Mouse (Mus musculus): ENCODE results near the gene Ppm1g. TPM values are rescaled to one million over a fixed set of nuclear protein-coding genes. Genes with fewer than 3 reads are reported as not detected.
A peak's percentile ranks its signal among the peaks of the same experiment; 100 is the strongest.
"Not testable (repeated sequence)": the region's sequence is repeated elsewhere in the genome, so short reads cannot be mapped to it uniquely, and the experiment has no call there.

The Ppm1g gene
- polyA plus RNA-seq, 1 experiment from 2014 or later, result 145 TPM

DNA sequence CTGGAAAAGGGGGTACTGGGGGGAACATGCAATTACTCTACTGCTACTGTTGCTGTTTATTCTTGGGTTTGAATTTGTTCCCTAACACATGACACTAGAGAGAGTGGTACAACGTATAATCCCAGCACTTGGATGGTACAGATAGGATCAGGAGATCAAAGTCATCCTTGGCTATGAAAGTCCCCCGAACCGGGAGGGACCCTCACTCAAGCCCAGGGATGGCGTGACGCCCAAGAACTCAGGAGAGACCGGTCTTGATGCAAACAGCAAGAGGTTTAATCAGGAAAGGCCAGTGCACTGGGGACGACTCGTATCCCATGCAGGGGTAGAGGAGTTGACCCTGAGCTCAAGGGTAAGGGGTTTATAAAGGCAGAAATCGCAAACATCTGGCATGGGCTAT lies 2.2 kb upstream of the Ppm1g start:
- H3K9ac ChIP-seq (ENCODE audit: low read depth, low read length), result no peak overlapping the region
- no peaks in the 10 kb centered on the region for H3K36me3 ChIP-seq (ENCODE audit: control insufficient read depth, insufficient read depth, low read length)
- 95% methylated on average over 9 of the region's 9 CpGs for WGBS
- ATAC-seq (ENCODE audit: low FRiP score, low TSS enrichment), result no peak
- H3K27me3 ChIP-seq (ENCODE audit: control insufficient read depth, insufficient read depth, low read length), result no peaks in the 10 kb centered on the region
- H3K9me3 ChIP-seq (ENCODE audit: control insufficient read depth, low read length), result no peaks in the 10 kb centered on the region
- no peak overlapping the region for H3K4me2 ChIP-seq (replicated peaks; ENCODE audit: low read depth, low read length)
- no peak overlapping the region for H3K4me3 ChIP-seq (ENCODE audit: low read length)
- H3K27ac ChIP-seq (ENCODE audit: low read depth, low read length), result no peak overlapping the region
- no peaks in the 10 kb centered on the region; the same call in 1 of the 2 replicates for H3K4me1 ChIP-seq (ENCODE audit: control insufficient read depth, insufficient read depth, low read length)

DNA sequence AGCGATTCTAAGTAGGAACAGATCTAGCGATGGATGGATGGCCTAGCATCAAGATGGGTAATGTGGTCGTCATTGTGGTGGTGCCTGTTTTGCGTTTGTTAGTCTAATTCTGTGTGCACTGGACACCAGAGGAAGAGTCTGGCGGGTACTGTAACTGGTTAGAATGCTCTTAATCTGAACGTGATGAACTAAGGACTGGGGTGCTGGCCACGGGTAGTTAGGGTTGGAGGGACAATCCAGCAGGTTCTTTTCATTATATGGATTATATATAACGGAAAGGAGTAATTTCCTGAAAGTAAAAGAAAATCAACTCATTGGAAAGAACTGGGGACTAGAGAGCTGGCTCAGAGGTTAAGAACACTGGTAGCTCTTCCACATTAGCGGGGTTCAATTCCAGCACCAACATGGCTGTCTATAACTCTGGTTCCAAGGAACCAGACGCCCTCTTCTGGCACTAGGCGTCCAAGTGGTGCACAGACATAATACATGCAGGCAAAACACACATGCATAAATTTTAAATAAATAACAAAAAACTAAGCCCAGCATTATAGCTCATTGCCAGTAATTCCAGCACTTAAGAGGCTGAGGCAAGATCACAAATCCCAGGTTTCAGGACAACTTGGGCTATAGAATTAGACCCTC lies 938 bp upstream of the Ppm1g start:
- Histone ChIP-seq H3K27me3 (ENCODE audit: control insufficient read depth, insufficient read depth, low read length) (no peaks in the 10 kb centered on the region), H3K9me3 (ENCODE audit: control insufficient read depth, low read length) (no peaks in the 10 kb centered on the region), H3K4me3 (ENCODE audit: low read length) (peak overlapping the region; percentile 87), H3K4me2 (replicated peaks; ENCODE audit: low read depth, low read length) (peak overlapping the region; percentile 64), H3K4me1 (ENCODE audit: control insufficient read depth, insufficient read depth, low read length) (no peaks in the 10 kb centered on the region; the same call in 1 of the 2 replicates), H3K27ac (ENCODE audit: low read depth, low read length) (peak overlapping the region; percentile 95), H3K9ac (ENCODE audit: low read depth, low read length) (peak overlapping the region; percentile 85), H3K36me3 (ENCODE audit: control insufficient read depth, insufficient read depth, low read length) (no peaks in the 10 kb centered on the region)
- ATAC-seq (ENCODE audit: low FRiP score, low TSS enrichment), result no peak
- WGBS, result 18% methylated on average over 11 of the region's 11 CpGs

DNA sequence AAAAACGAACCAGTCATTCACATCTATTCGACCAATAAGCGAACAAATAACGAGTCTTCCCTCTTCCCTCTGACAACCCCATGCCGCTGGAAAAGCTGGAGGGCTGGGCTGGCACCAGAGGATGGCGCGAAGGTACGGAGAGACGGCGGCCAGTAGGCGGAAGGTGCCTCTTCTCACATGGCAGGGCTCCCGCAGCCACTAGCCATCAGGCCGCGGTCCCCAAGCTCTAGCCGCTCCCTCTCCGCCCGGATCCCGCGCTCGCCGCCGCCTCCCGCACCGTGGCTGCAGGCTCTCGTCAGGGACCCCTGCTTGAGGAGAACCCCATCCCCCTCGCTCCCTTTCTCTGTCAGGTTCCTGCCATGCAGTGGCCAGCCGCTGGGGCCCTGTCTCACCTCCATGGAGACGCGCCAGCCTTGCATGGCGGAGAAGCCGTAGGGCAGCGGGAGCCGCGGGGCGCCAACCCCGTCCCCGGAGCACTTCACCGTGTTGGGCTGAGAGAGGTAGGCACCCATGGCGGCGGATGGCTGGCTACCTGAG lies 508 bp downstream of the Ppm1g start:
- H3K36me3 ChIP-seq (ENCODE audit: control insufficient read depth, insufficient read depth, low read length), result no peaks in the 10 kb centered on the region
- H3K9me3 ChIP-seq (ENCODE audit: control insufficient read depth, low read length), result no peaks in the 10 kb centered on the region
- peak overlapping the region; percentile 87 for H3K4me3 ChIP-seq (ENCODE audit: low read length)
- H3K9ac ChIP-seq (ENCODE audit: low read depth, low read length), result peak overlapping the region; percentile 85
- ATAC-seq (ENCODE audit: low FRiP score, low TSS enrichment), result peak; percentile 78
- WGBS, result under 1% methylated on average over 39 of the region's 40 CpGs
- no peaks in the 10 kb centered on the region; the same call in 1 of the 2 replicates for H3K4me1 ChIP-seq (ENCODE audit: control insufficient read depth, insufficient read depth, low read length)
- peak overlapping the region; percentile 64 for H3K4me2 ChIP-seq (replicated peaks; ENCODE audit: low read depth, low read length)
- H3K27me3 ChIP-seq (ENCODE audit: control insufficient read depth, insufficient read depth, low read length), result no peaks in the 10 kb centered on the region
- H3K27ac ChIP-seq (ENCODE audit: low read depth, low read length), result peak overlapping the region; percentile 95

DNA sequence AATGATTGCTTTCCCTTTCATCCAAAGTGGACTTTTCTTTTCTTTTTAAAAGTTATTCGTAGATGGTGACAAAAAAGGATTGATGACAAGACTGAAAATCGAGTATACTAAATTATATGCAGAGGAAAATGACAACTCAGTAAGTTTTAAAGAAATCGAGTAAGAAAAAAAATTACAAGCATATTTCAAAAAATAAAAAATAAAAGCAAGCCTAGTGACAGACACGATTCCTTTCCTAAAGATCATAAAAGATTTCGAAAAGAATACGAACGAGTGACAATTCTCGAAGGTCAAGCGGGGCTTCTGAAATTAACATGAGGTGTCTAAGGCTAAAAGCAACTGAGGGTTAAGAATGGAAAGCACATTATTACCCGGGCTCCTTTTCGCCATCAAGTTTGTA lies 1.0 kb downstream of the Ppm1g start:
- Histone ChIP-seq H3K4me1 (ENCODE audit: control insufficient read depth, insufficient read depth, low read length) (no peaks in the 10 kb centered on the region; the same call in 1 of the 2 replicates), H3K4me2 (replicated peaks; ENCODE audit: low read depth, low read length) (peak overlapping the region; percentile 64), H3K36me3 (ENCODE audit: control insufficient read depth, insufficient read depth, low read length) (no peaks in the 10 kb centered on the region), H3K9ac (ENCODE audit: low read depth, low read length) (peak overlapping the region; percentile 85), H3K27ac (ENCODE audit: low read depth, low read length) (peak overlapping the region; percentile 95; the same call in 1 of the 2 replicates), H3K4me3 (ENCODE audit: low read length) (peak overlapping the region; percentile 87), H3K9me3 (ENCODE audit: control insufficient read depth, low read length) (no peaks in the 10 kb centered on the region), H3K27me3 (ENCODE audit: control insufficient read depth, insufficient read depth, low read length) (no peaks in the 10 kb centered on the region)
- WGBS, result 2% methylated on average over 11 of the region's 11 CpGs
- ATAC-seq (ENCODE audit: low FRiP score, low TSS enrichment), result no peak

DNA sequence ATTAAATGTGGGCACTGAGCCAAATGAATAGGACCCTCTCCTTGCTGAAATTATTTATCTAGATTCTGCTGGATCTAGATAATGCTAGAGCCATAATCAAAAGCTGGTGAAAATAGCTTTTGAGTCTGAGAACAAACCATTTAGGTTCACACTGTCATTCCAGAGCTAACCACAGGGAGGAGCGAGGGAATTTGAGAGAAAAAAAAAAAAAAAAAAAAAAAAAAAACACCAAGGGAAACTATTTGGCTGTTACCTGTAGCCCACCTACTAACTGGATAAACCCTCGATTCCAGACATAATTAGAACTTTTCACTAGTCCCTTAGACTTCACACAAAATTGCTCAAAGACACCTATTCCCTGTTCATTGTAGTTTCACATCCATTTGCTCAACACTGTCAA lies 1.4 kb downstream of the Ppm1g start:
- peak overlapping the region; percentile 87 for H3K4me3 ChIP-seq (ENCODE audit: low read length)
- H3K36me3 ChIP-seq (ENCODE audit: control insufficient read depth, insufficient read depth, low read length), result no peaks in the 10 kb centered on the region
- no peaks in the 10 kb centered on the region; the same call in 1 of the 2 replicates for H3K4me1 ChIP-seq (ENCODE audit: control insufficient read depth, insufficient read depth, low read length)
- H3K9me3 ChIP-seq (ENCODE audit: control insufficient read depth, low read length), result no peaks in the 10 kb centered on the region
- no peaks in the 10 kb centered on the region for H3K27me3 ChIP-seq (ENCODE audit: control insufficient read depth, insufficient read depth, low read length)
- 1% methylated on average over 2 of the region's 2 CpGs for WGBS
- ATAC-seq (ENCODE audit: low FRiP score, low TSS enrichment), result no peak
- H3K27ac ChIP-seq (ENCODE audit: low read depth, low read length), result no peak overlapping the region
- H3K9ac ChIP-seq (ENCODE audit: low read depth, low read length), result peak overlapping the region; percentile 85; the same call in 1 of the 2 replicates
- H3K4me2 ChIP-seq (replicated peaks; ENCODE audit: low read depth, low read length), result peak overlapping the region; percentile 64

DNA sequence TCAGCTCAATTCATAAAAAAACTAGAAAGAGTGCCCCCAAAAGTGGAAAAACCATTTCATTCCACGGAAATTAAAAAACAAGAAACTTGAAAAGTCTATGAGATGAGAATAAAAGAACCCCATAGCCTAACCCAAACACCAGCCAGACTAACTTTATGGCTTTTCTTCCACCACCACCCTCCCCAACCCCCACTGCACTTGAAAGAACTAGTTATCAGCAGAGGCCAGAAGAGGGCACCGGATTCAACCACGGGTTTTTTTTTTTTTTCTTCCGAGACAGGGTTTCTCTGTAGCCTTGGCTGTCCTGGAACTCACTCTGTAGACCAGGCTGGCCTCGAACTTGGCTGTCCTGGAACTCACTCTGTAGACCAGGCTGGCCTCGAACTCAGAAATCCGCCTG lies 2.2 kb downstream of the Ppm1g start:
- Histone ChIP-seq H3K9ac (ENCODE audit: low read depth, low read length) (no peak overlapping the region), H3K27me3 (ENCODE audit: control insufficient read depth, insufficient read depth, low read length) (no peaks in the 10 kb centered on the region), H3K27ac (ENCODE audit: low read depth, low read length) (no peak overlapping the region), H3K4me3 (ENCODE audit: low read length) (no peak overlapping the region), H3K36me3 (ENCODE audit: control insufficient read depth, insufficient read depth, low read length) (no peaks in the 10 kb centered on the region), H3K4me2 (replicated peaks; ENCODE audit: low read depth, low read length) (no peak overlapping the region), H3K9me3 (ENCODE audit: control insufficient read depth, low read length) (no peaks in the 10 kb centered on the region), H3K4me1 (ENCODE audit: control insufficient read depth, insufficient read depth, low read length) (no peaks in the 10 kb centered on the region; the same call in 1 of the 2 replicates)
- ATAC-seq (ENCODE audit: low FRiP score, low TSS enrichment), result no peak
- 61% methylated on average over 7 of the region's 7 CpGs for WGBS

DNA sequence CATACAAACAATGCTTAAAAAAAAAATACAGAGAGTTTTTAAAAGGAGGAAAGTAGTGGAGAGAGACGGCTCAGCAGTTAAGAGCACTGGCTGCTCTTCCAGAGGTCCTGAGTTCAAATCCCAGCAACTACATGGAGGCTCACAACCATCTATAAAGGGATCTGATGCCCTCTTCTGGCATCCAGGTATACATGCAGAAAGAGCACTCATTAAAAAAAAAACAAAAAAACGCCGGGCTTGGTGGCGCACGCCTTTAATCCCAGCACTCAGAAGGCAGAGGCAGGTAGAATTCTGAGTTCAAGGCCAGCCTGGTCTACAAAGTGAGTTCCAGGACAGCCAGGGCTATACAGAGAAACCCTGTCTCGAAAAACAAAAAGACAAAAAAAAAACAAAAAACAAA lies 3.9 kb downstream of the Ppm1g start:
- H3K9ac ChIP-seq (ENCODE audit: low read depth, low read length); H3K4me1 ChIP-seq (ENCODE audit: control insufficient read depth, insufficient read depth, low read length); H3K27ac ChIP-seq (ENCODE audit: low read depth, low read length); H3K4me2 ChIP-seq (replicated peaks; ENCODE audit: low read depth, low read length); H3K9me3 ChIP-seq (ENCODE audit: control insufficient read depth, low read length); H3K4me3 ChIP-seq (ENCODE audit: low read length); H3K36me3 ChIP-seq (ENCODE audit: control insufficient read depth, insufficient read depth, low read length); ATAC-seq (ENCODE audit: low FRiP score, low TSS enrichment); H3K27me3 ChIP-seq (ENCODE audit: control insufficient read depth, insufficient read depth, low read length): not testable (repeated sequence)
- WGBS, result 90% methylated on average over 6 of the region's 6 CpGs

DNA sequence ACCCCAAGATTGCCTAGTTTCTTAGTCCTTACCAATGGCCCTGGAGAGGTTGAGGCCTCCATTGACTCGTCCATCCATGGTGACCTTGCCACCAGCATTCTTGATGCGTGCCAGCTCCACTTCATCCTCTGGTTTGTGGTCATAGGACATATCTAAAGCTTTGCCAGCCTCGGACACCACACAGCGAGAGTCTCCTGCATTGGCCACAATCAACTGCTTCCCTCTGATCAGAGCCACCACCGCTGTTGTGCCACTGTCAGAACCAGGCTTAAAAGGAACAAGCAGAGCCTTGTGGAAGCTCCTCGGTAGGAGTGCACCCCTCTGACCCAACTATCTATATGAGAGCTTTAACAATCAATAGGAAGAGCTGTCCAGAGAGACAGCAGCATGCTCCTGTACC lies 16.1 kb downstream of the Ppm1g start:
- Histone ChIP-seq H3K27me3 (ENCODE audit: control insufficient read depth, insufficient read depth, low read length) (no peaks in the 10 kb centered on the region), H3K36me3 (ENCODE audit: control insufficient read depth, insufficient read depth, low read length) (peaks cover 72% of the 10 kb centered on the region), H3K4me1 (ENCODE audit: control insufficient read depth, insufficient read depth, low read length) (peaks cover 7% of the 10 kb centered on the region; the same call in 1 of the 2 replicates), H3K9ac (ENCODE audit: low read depth, low read length) (no peak overlapping the region), H3K4me3 (ENCODE audit: low read length) (no peak overlapping the region), H3K4me2 (replicated peaks; ENCODE audit: low read depth, low read length) (no peak overlapping the region), H3K9me3 (ENCODE audit: control insufficient read depth, low read length) (peaks cover 6% of the 10 kb centered on the region), H3K27ac (ENCODE audit: low read depth, low read length) (no peak overlapping the region)
- WGBS, result 95% methylated on average over 6 of the region's 6 CpGs
- ATAC-seq (ENCODE audit: low FRiP score, low TSS enrichment), result no peak

DNA sequence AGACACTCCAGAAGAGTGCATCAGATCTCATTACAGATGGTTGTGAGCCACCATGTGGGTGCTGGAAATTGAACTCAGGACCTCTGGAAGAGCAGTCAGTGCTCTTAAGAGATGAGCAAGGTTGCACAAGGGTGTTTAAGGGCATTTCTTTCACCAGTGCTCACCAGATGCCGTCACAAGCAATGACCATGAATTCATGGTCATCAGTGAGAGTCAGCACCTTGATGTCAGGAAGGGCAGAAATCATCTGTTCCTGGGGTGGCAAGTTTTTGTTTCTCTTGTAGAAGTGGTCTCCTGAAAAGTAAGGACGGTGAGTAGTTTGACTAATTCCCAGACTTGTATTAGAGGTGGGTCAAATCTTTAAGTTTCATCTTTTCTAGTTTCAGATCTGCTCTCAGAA lies 16.6 kb downstream of the Ppm1g start:
- ATAC-seq (ENCODE audit: low FRiP score, low TSS enrichment), result no peak

More for the DNA sequence above, 16.6 kb downstream of the Ppm1g start:
- H3K27ac ChIP-seq (ENCODE audit: low read depth, low read length), result no peak overlapping the region
- H3K9ac ChIP-seq (ENCODE audit: low read depth, low read length), result no peak overlapping the region
- H3K4me3 ChIP-seq (ENCODE audit: low read length), result no peak overlapping the region
- peaks cover 7% of the 10 kb centered on the region; the same call in 1 of the 2 replicates for H3K4me1 ChIP-seq (ENCODE audit: control insufficient read depth, insufficient read depth, low read length)
- peaks cover 6% of the 10 kb centered on the region for H3K9me3 ChIP-seq (ENCODE audit: control insufficient read depth, low read length)
- peaks cover 78% of the 10 kb centered on the region for H3K36me3 ChIP-seq (ENCODE audit: control insufficient read depth, insufficient read depth, low read length)
- 89% methylated on average over 2 of the region's 2 CpGs for WGBS
- no peak overlapping the region for H3K4me2 ChIP-seq (replicated peaks; ENCODE audit: low read depth, low read length)
- H3K27me3 ChIP-seq (ENCODE audit: control insufficient read depth, insufficient read depth, low read length), result no peaks in the 10 kb centered on the region
